Mouse (Mus musculus) embryonic fibroblast, embryonic 13.5 days (primary cell): ENCODE data around the gene Luc7l3.

Experiments used
- CTCF ChIP-seq: IDR thresholded peaks from 2 replicates; pipeline ENCODE4 v1.5.1; 2011; ENCODE audit warnings: mild to moderate bottlenecking, control low read depth, low read length, moderate library complexity, borderline replicate concordance; ENCODE audit not compliant: insufficient read depth
- POLR2A ChIP-seq: IDR thresholded peaks from 2 replicates; pipeline ENCODE4 v1.6.1; 2011; ENCODE audit warnings: low read depth, mild to moderate bottlenecking, control low read depth, low read length, moderate library complexity

DNA sequence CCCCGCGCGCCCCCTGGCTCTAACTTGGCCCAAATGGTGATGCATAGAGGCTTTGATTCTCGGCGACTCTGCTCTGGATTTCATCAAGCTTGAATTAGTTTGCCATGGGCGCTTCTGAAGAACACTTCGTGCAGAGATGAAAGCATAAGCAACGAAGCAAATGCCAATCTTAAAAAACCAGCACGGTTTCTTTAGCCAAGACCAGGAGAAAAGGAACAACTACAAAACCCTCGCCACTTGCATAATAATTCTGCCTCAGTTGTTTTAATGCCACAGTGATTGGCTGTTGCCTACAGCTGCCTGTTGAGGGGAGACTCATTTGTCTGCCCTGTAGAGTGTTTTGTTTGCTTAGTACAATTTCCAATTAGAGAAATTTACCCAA is 6.8 kb upstream of the Luc7l3 start:
- TF ChIP-seq CTCF (no peak), POLR2A (no peak)
